Mouse (Mus musculus): ENCODE data around the gene Aifm2.

GRCm38 (mm10) chr10:61750014-61750413 lies 35.0 kb downstream of the Aifm2 start:
- no peak for TF ChIP-seq CTCF (IDR thresholded peaks at IDR 0.05; ENCODE audit: low read depth)
- TF ChIP-seq EP300 (IDR thresholded peaks at IDR 0.05; ENCODE audit: low read depth), result no peak
